Mouse (Mus musculus) testis, adult 2 months (tissue): ENCODE measurements at regions not wholly inside any gene's neighbourhood (a gene's known extent, or its start where the extent isn't known, plus 50 kb on each side); places are given as distances from the start of the nearest gene placed in this dataset.

ENCODE experiments used
- H3K27ac ChIP-seq: fragments of 200-500 bp; 2 replicates; pipeline ENCODE4 v1.5.1; 2012; ENCODE audit warnings: low read depth, low read length; ENCODE audit not compliant: control insufficient read depth, insufficient read depth
- H3K27me3 ChIP-seq: fragments of 200-500 bp; 2 replicates; pipeline ENCODE4 v1.6.1; 2012; ENCODE audit warnings: mild to moderate bottlenecking, low read length, moderate library complexity; ENCODE audit not compliant: control insufficient read depth, insufficient read depth
- H3K36me3 ChIP-seq: fragments of 200-500 bp; 2 replicates; pipeline ENCODE4 v1.6.1; 2012; ENCODE audit warnings: mild to moderate bottlenecking, low read length; ENCODE audit not compliant: control insufficient read depth, insufficient read depth
- H3K4me1 ChIP-seq: fragments of 200-500 bp; 2 replicates; pipeline ENCODE4 v1.6.1; 2012; ENCODE audit warnings: low read length; ENCODE audit not compliant: control insufficient read depth, insufficient read depth
- H3K4me3 ChIP-seq: fragments of 200-500 bp; 2 replicates; pipeline ENCODE4 v1.5.1; 2012; ENCODE audit warnings: low read depth, mild to moderate bottlenecking, low read length, moderate library complexity, mixed read lengths; ENCODE audit not compliant: control insufficient read depth
- CTCF ChIP-seq: fragments of 200-500 bp; IDR thresholded peaks from 2 replicates; pipeline ENCODE4 v1.5.1; 2012; ENCODE audit warnings: low read depth, mild to moderate bottlenecking, inconsistent platforms, low read length, moderate library complexity; ENCODE audit not compliant: control insufficient read depth, insufficient read depth, insufficient replicate concordance
- POLR2A ChIP-seq: fragments of 200-500 bp; IDR thresholded peaks from 2 replicates; pipeline ENCODE4 v1.6.1; 2012; ENCODE audit warnings: low read depth, mild to moderate bottlenecking, inconsistent platforms, low read length, moderate library complexity; ENCODE audit not compliant: control insufficient read depth

DNA sequence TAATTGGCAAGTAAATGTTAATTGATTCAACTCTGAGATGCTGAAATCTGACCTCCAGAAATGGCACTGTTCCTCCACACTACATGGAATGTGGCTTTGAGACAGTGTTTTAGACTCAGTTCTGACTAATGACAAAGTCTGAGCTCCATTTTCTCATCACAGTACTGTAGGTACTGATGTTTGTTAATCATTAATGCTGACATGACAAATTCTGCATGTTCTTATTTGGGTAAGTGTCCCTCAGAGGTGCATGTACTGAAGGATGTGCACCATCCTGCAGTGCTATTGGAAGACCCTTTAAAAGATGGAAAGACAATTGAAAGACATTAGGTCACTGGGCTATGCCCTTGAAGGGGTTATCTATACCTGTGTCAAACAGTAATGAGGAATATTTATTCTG is 222.1 kb upstream of the Gmds start:
- H3K27ac ChIP-seq: no peak overlapping the region

DNA sequence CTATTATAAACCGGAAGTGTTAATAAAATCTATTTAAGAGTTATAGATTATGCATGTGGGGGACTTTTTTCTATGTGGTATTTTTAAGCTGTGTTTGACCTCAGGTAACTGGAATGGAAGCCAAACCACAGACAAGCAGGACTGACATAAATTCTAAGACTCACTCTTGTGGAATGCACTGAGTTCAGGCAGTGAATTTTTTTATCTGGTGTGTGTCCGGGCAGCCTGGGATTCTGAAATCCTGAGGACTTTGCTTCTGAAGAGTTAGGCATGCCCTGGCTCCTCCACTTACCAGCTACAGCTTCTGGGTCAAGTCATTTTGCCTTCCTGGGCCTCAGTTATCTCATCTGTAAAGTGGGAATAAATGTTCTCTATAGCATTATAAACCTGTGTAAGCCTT is 217.9 kb upstream of the Gmds start:
- H3K4me1 ChIP-seq: no peaks in the 10 kb centered on the region
- TF ChIP-seq CTCF (no peak), POLR2A (no peak)

More for the DNA sequence above, 222.1 kb upstream of the Gmds start:
- no peaks in the 10 kb centered on the region for H3K36me3 ChIP-seq
- no peaks in the 10 kb centered on the region for H3K27me3 ChIP-seq
- no peak overlapping the region for H3K4me3 ChIP-seq
- TF ChIP-seq CTCF (no peak), POLR2A (no peak)
- H3K4me1 ChIP-seq: no peaks in the 10 kb centered on the region

DNA sequence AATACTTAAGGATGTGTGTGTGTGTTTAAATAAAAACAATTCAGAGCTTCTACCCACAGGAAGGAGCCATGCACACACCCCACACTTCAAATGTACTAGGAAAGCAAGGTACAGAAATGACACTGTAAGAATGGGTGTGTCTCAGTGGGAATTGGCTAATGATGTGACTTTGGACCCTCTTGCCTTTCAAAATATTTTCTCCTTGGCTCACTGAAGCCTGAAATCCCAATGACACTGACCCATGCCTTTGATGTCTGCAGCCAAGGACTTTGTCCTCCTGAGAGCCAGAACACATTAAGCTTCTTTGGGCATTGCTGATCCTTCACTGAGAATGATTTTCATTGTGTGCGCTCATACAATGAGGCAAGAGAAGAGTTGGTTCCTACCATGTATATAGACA is 216.5 kb upstream of the Gmds start:
- no peaks in the 10 kb centered on the region for H3K36me3 ChIP-seq
- H3K4me1 ChIP-seq: no peaks in the 10 kb centered on the region
- H3K27ac ChIP-seq: no peak overlapping the region
- no peaks in the 10 kb centered on the region for H3K27me3 ChIP-seq
- H3K4me3 ChIP-seq: no peak overlapping the region
- TF ChIP-seq CTCF (no peak), POLR2A (no peak)

More for the DNA sequence above, 217.9 kb upstream of the Gmds start:
- H3K27me3 ChIP-seq: no peaks in the 10 kb centered on the region
- no peak overlapping the region for H3K4me3 ChIP-seq
- H3K27ac ChIP-seq: no peak overlapping the region
- no peaks in the 10 kb centered on the region for H3K36me3 ChIP-seq

GRCm38 (mm10) chr13:32554601-32555000 is 216.1 kb upstream of the Gmds start:
- no peaks in the 10 kb centered on the region for H3K36me3 ChIP-seq
- H3K4me1 ChIP-seq: no peaks in the 10 kb centered on the region
- H3K27me3 ChIP-seq: no peaks in the 10 kb centered on the region
- TF ChIP-seq CTCF (no peak), POLR2A (no peak)
- H3K4me3 ChIP-seq: no peak overlapping the region
- no peak overlapping the region for H3K27ac ChIP-seq

GRCm38 (mm10) chr13:32553136-32553535 is 214.6 kb upstream of the Gmds start:
- Histone ChIP-seq H3K27ac (no peak overlapping the region), H3K36me3 (no peaks in the 10 kb centered on the region), H3K27me3 (no peaks in the 10 kb centered on the region), H3K4me3 (no peak overlapping the region), H3K4me1 (no peaks in the 10 kb centered on the region)
- TF ChIP-seq CTCF (no peak), POLR2A (no peak)

DNA sequence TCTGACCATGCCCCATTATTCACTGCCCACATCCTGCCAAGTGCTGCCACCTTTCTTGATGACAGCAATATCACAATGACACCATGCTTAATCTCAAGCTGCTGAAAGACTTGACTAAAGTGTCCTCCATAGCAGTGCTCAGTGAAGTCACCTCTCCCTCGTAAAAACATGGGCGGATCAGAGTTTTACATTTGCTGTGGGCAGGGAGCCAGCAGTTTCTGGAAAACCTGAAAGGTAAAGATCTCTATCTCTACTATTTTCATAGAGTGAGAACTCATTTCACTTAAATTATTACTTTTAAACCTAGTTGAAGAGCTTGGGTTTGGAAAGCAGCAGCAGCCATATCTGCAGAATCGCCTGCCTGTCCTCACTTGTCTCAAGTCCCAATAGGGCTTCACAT is 211.6 kb upstream of the Gmds start:
- H3K27me3 ChIP-seq: no peaks in the 10 kb centered on the region
- no peak overlapping the region for H3K27ac ChIP-seq
- no peak for TF ChIP-seq CTCF
- no peak for TF ChIP-seq POLR2A
- no peaks in the 10 kb centered on the region for H3K36me3 ChIP-seq
- H3K4me1 ChIP-seq: no peaks in the 10 kb centered on the region
- no peak overlapping the region for H3K4me3 ChIP-seq

DNA sequence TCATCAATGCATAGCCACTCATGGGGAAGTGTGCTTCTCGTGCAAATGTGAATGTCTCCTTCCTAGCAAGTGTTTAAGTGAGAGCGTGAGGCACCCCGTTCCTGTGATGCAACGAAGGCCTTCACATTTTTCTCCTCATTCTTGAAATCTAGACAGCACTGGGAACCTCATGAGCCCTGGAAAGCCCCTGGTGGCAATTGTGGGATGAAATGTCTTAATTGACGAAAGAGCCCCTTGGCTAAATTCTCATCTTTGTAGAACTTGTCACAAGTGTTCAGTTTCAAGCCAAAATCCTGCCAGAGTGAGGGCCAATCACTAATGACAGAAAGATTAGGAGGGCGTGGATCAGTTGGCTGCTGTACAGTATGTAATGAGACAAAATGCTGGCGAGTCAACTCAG is 208.6 kb upstream of the Gmds start:
- no peak overlapping the region for H3K4me3 ChIP-seq
- TF ChIP-seq CTCF (no peak), POLR2A (no peak)

GRCm38 (mm10) chr13:32544986-32545740 is 206.6 kb upstream of the Gmds start:
- no peaks in the 10 kb centered on the region for H3K36me3 ChIP-seq
- no peak overlapping the region for H3K4me3 ChIP-seq
- H3K4me1 ChIP-seq: no peaks in the 10 kb centered on the region
- TF ChIP-seq POLR2A: no peak
- no peak for TF ChIP-seq CTCF
- no peak overlapping the region for H3K27ac ChIP-seq
- no peaks in the 10 kb centered on the region for H3K27me3 ChIP-seq

More for the DNA sequence above, 208.6 kb upstream of the Gmds start:
- Histone ChIP-seq H3K27me3 (no peaks in the 10 kb centered on the region), H3K27ac (no peak overlapping the region), H3K36me3 (no peaks in the 10 kb centered on the region), H3K4me1 (no peaks in the 10 kb centered on the region)
